Mouse (Mus musculus): ENCODE measurements around the gene Ptch2.
A peak's percentile ranks its signal among the peaks of the same experiment; 100 is the strongest.

The Ptch2 gene

GRCm38 (mm10) chr4:117130790-117131189 is 34.9 kb downstream of the Ptch2 start:
- DNase-seq, result no peak

GRCm38 (mm10) chr4:117131198-117131597 is 35.3 kb downstream of the Ptch2 start:
- DNase-seq, result no peak

- DNase-seq, result no peak
Observed at GRCm38 (mm10) chr4:117131890-117132793, 36.3 kb downstream of the Ptch2 start.

- DNase-seq, result no peak
Observed at GRCm38 (mm10) chr4:117132794-117133143, 36.9 kb downstream of the Ptch2 start.

- DNase-seq, result no peak
Observed at GRCm38 (mm10) chr4:117133366-117133796, 37.5 kb downstream of the Ptch2 start.

- peak; percentile 98 to 99 for DNase-seq
Observed at GRCm38 (mm10) chr4:117133817-117134600, 38.1 kb downstream of the Ptch2 start, which contains the start of gene Plk3. Gene Plk3 (minus strand): TSS chr4:117133963.

- no peak for DNase-seq
Observed at GRCm38 (mm10) chr4:117134601-117134995, 38.7 kb downstream of the Ptch2 start.

GRCm38 (mm10) chr4:117136034-117136433 is 40.2 kb downstream of the Ptch2 start:
- no peak for DNase-seq

- DNase-seq, result no peak
Observed at GRCm38 (mm10) chr4:117138295-117139216, 42.7 kb downstream of the Ptch2 start.

GRCm38 (mm10) chr4:117139217-117139612 is 43.3 kb downstream of the Ptch2 start:
- DNase-seq, result peak in 1 of 2 experiments; percentile 40

GRCm38 (mm10) chr4:117140613-117141012 is 44.7 kb downstream of the Ptch2 start:
- no peak for DNase-seq

- no peak for DNase-seq
Observed at GRCm38 (mm10) chr4:117143023-117143422, 47.1 kb downstream of the Ptch2 start.

GRCm38 (mm10) chr4:117145248-117145647 is 49.4 kb downstream of the Ptch2 start:
- DNase-seq, result no peak

- peak; percentile 71 to 88 for DNase-seq
Observed at GRCm38 (mm10) chr4:117146176-117146575, 50.3 kb downstream of the Ptch2 start.

GRCm38 (mm10) chr4:117148047-117148713 is 52.3 kb downstream of the Ptch2 start:
- DNase-seq, result no peak

- no peak for DNase-seq
Observed at GRCm38 (mm10) chr4:117148815-117149214, 52.9 kb downstream of the Ptch2 start.

GRCm38 (mm10) chr4:117149291-117150211 is 53.7 kb downstream of the Ptch2 start:
- no peak for DNase-seq

- no peak for DNase-seq
Observed at GRCm38 (mm10) chr4:117150212-117150733, 54.4 kb downstream of the Ptch2 start.

- DNase-seq, result no peak
Observed at GRCm38 (mm10) chr4:117151416-117151815, 55.5 kb downstream of the Ptch2 start.

GRCm38 (mm10) chr4:117152714-117153113 is 56.8 kb downstream of the Ptch2 start:
- no peak for DNase-seq

All from spleen, adult 18-20 months (tissue).